Mouse (Mus musculus): ENCODE measurements around the gene Trex1. TPM values are rescaled to one million over a fixed set of nuclear protein-coding genes. Genes with fewer than 3 reads are reported as not detected.
A peak's percentile ranks its signal among the peaks of the same experiment; 100 is the strongest.

The Trex1 gene
- polyA plus RNA-seq, 1 experiment = 10.0 TPM

DNA sequence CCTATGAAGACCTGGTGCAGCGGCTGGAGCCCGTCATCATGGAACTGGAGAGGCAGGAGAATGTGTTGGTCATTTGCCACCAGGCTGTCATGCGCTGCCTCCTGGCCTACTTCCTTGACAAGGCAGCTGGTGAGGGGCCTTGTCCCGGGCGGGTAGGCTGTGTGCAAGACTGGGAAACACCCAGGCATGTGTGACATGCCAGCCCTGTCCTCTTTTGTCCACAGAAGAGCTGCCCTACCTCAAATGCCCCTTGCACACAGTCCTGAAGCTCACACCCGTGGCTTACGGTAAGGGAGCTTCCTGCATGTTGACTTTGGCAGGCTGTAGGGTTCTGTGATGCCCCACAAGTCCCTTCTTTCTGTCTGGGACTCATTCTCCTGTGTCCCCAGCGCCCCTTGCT, 32.0 kb downstream of the Trex1 start:
- no peaks in the 10 kb centered on the region for H3K27me3 ChIP-seq (ENCODE audit: control insufficient read depth, insufficient read depth, insufficient read length)

DNA sequence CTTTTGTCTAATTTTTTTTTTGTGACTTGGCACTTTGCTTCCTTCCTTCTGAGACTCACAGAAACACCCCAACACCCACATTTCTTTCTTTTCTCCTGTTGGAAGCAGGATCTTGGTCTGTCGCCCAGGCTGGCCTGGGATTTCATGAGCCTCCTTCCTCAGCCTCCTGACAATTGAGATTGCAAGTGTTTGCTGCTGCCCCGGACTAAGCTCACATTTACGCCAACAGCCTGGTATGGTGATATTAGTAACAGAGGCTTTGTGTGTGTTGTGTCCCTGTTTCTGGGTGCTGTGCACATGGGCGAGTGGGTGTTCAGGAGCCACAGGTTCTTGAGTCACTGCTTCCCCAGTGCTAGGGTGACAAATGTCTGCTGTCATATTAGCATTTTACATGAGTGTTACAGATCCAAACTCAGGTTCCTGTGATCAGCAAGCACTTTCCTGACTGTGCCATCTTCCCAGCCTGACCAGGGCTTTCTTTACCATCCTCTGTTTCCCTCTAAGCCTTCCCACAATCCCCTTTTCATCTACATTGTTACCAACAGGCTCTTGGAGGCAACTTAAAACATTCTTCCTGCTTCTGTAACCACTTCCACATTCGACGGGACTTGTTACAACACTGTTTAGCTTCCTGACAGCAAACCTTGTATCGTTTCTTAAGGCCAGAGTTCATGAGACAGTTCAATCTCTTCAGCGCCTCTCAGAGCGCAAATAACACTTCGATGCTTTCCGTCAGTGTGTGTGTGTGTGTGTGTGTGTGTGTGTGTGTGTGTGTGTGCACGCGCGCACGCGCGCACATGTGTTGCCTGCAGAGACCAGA, 36.5 kb downstream of the Trex1 start:
- Histone ChIP-seq H3K4me2 (ENCODE audit: low read depth) (no peak overlapping the region), H3K79me2 (ENCODE audit: control insufficient read depth, insufficient read depth) (no peaks in the 10 kb centered on the region), H3ac (ENCODE audit: control insufficient read depth, insufficient read length) (no peak overlapping the region), H3K36me3 (ENCODE audit: control insufficient read depth, insufficient read depth) (no peaks in the 10 kb centered on the region), H3K27me3 (ENCODE audit: control insufficient read depth, insufficient read depth, insufficient read length) (no peaks in the 10 kb centered on the region), H3K4me3 (no peak overlapping the region)
- no peak for TF ChIP-seq REST (IDR thresholded peaks at IDR 0.05; ENCODE audit: insufficient read depth, insufficient read length)
- no peak for TF ChIP-seq SRF (IDR thresholded peaks at IDR 0.05; ENCODE audit: control insufficient read depth, insufficient read length, low read depth)
- TF ChIP-seq E2F4 (IDR thresholded peaks at IDR 0.05; ENCODE audit: insufficient read depth) = no peak
- TF ChIP-seq TCF3 (IDR thresholded peaks at IDR 0.05; ENCODE audit: insufficient read length, low read depth) = no peak
- no peak for TF ChIP-seq CEBPB (IDR thresholded peaks at IDR 0.05; ENCODE audit: insufficient read depth, poor library complexity, severe bottlenecking)
- no peak for TF ChIP-seq MAX (IDR thresholded peaks at IDR 0.05; ENCODE audit: low read depth)
- no peak for TF ChIP-seq MYOG (IDR thresholded peaks at IDR 0.05; ENCODE audit: control insufficient read depth in 1 of 3, insufficient read depth in 1 of 3, insufficient read length in 2 of 3, low read depth in 2 of 3)

More for the DNA sequence above, 32.0 kb downstream of the Trex1 start:
- H3ac ChIP-seq (ENCODE audit: control insufficient read depth, insufficient read length) = no peak overlapping the region
- peak in 1 of 3 experiments; percentile 18 for TF ChIP-seq MYOD1 (IDR thresholded peaks at IDR 0.05; ENCODE audit: control insufficient read depth in 1 of 3, insufficient read length in 2 of 3, low read depth in 2 of 3)
- TF ChIP-seq MYOG (IDR thresholded peaks at IDR 0.05; ENCODE audit: control insufficient read depth in 1 of 3, insufficient read depth in 1 of 3, insufficient read length in 2 of 3, low read depth in 2 of 3) = peak in 1 of 3 experiments; percentile 71
- TF ChIP-seq TCF3 (IDR thresholded peaks at IDR 0.05; ENCODE audit: insufficient read length, low read depth) = no peak
- H3K4me2 ChIP-seq (ENCODE audit: low read depth) = no peak overlapping the region
- H3K4me3 ChIP-seq = no peak overlapping the region
- H3K36me3 ChIP-seq (ENCODE audit: control insufficient read depth, insufficient read depth) = no peaks in the 10 kb centered on the region
- H3K79me2 ChIP-seq (ENCODE audit: control insufficient read depth, insufficient read depth) = no peaks in the 10 kb centered on the region

DNA sequence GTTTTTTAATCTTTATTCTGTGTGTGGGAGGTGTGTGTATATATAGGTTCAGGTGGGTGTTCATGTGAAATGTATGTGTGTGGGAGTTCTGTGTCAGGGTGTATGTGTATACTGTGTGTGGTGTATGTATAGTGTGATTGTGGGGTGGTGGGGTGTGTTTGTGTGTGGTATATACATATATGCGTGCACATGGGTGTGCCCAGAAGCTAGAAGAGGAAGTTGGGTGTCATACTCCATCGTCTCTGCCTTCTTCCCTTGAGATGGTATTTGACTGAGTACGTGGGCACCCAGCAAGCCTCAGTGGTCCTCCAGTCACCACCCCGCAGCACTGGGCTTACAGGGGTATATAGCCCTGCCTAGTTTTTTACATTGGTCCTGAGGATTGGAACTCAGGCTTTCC, 38.1 kb downstream of the Trex1 start:
- H3K4me2 ChIP-seq (ENCODE audit: low read depth) = no peak overlapping the region
- no peaks in the 10 kb centered on the region for H3K79me2 ChIP-seq (ENCODE audit: control insufficient read depth, insufficient read depth)
- no peak for TF ChIP-seq CEBPB (IDR thresholded peaks at IDR 0.05; ENCODE audit: insufficient read depth, poor library complexity, severe bottlenecking)
- no peak for TF ChIP-seq POLR2AphosphoS2 (IDR thresholded peaks at IDR 0.05; ENCODE audit: insufficient read length, low read depth)
- no peak for TF ChIP-seq REST (IDR thresholded peaks at IDR 0.05; ENCODE audit: insufficient read depth, insufficient read length)
- no peak for TF ChIP-seq TCF3 (IDR thresholded peaks at IDR 0.05; ENCODE audit: insufficient read length, low read depth)
- no peak for TF ChIP-seq TCF12 (IDR thresholded peaks at IDR 0.05; ENCODE audit: insufficient read depth, poor library complexity, severe bottlenecking)
- no peak for TF ChIP-seq USF1 (IDR thresholded peaks at IDR 0.05; ENCODE audit: low read depth)
- no peak for TF ChIP-seq SRF (IDR thresholded peaks at IDR 0.05; ENCODE audit: control insufficient read depth, insufficient read length, low read depth)
- no peak for TF ChIP-seq MYOG (IDR thresholded peaks at IDR 0.05; ENCODE audit: control insufficient read depth in 1 of 3, insufficient read depth in 1 of 3, insufficient read length in 2 of 3, low read depth in 2 of 3)
- TF ChIP-seq MAX (IDR thresholded peaks at IDR 0.05; ENCODE audit: low read depth) = no peak
- no peak for TF ChIP-seq MYOD1 (IDR thresholded peaks at IDR 0.05; ENCODE audit: control insufficient read depth in 1 of 3, insufficient read length in 2 of 3, low read depth in 2 of 3)
- TF ChIP-seq POLR2A (IDR thresholded peaks at IDR 0.05; ENCODE audit: insufficient read length, low read depth) = no peak
- no peak for TF ChIP-seq E2F4 (IDR thresholded peaks at IDR 0.05; ENCODE audit: insufficient read depth)
- no peak overlapping the region for H3ac ChIP-seq (ENCODE audit: control insufficient read depth, insufficient read length)
- no peaks in the 10 kb centered on the region for H3K27me3 ChIP-seq (ENCODE audit: control insufficient read depth, insufficient read depth, insufficient read length)
- no peaks in the 10 kb centered on the region for H3K36me3 ChIP-seq (ENCODE audit: control insufficient read depth, insufficient read depth)
- no peak overlapping the region for H3K4me3 ChIP-seq

DNA sequence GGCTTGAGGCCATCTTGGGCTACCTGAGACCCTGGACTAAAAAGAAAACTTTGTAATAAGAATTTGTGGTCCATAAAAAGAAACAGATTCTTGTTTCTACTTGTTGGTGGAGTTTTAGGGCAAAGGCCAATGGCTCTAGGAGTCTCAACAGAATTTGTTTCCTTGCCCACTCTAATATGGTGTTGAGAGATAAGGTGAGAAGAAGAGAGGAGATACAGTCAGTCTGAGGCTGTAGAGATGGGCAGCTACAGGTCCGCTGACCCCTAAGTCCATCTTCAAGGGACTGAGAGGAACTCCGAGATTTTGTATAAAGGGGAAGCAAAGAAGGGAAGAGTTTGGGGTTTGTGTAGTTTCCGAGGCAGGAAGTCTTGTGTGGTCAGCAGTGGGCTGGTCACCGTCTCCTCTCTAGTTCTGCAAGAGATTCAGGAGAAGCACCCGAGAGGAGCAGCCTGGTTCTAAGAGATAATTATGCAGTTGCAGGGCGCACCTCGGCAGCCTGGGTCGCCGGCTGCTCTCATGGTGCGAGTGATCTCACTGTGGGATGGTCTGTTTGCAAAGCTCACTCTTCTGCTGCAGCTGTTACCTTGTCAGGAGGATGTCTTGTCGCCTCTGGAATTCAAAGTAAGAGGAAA, 42.4 kb downstream of the Trex1 start:
- H3ac ChIP-seq (ENCODE audit: control insufficient read depth, insufficient read length) = no peak overlapping the region
- H3K27me3 ChIP-seq (ENCODE audit: control insufficient read depth, insufficient read depth, insufficient read length) = no peaks in the 10 kb centered on the region
- no peaks in the 10 kb centered on the region for H3K36me3 ChIP-seq (ENCODE audit: control insufficient read depth, insufficient read depth)
- no peak overlapping the region for H3K4me3 ChIP-seq
- H3K79me2 ChIP-seq (ENCODE audit: control insufficient read depth, insufficient read depth) = no peaks in the 10 kb centered on the region
- no peak overlapping the region for H3K4me2 ChIP-seq (ENCODE audit: low read depth)
- TF ChIP-seq CEBPB (IDR thresholded peaks at IDR 0.05; ENCODE audit: insufficient read depth, poor library complexity, severe bottlenecking) = no peak
- no peak for TF ChIP-seq E2F4 (IDR thresholded peaks at IDR 0.05; ENCODE audit: insufficient read depth)
- TF ChIP-seq USF1 (IDR thresholded peaks at IDR 0.05; ENCODE audit: low read depth) = no peak
- TF ChIP-seq REST (IDR thresholded peaks at IDR 0.05; ENCODE audit: insufficient read depth, insufficient read length) = no peak
- TF ChIP-seq MYOD1 (IDR thresholded peaks at IDR 0.05; ENCODE audit: control insufficient read depth in 1 of 3, insufficient read length in 2 of 3, low read depth in 2 of 3) = no peak
- no peak for TF ChIP-seq TCF3 (IDR thresholded peaks at IDR 0.05; ENCODE audit: insufficient read length, low read depth)
- TF ChIP-seq MYOG (IDR thresholded peaks at IDR 0.05; ENCODE audit: control insufficient read depth in 1 of 3, insufficient read depth in 1 of 3, insufficient read length in 2 of 3, low read depth in 2 of 3) = no peak
- TF ChIP-seq POLR2AphosphoS2 (IDR thresholded peaks at IDR 0.05; ENCODE audit: insufficient read length, low read depth) = no peak
- no peak for TF ChIP-seq POLR2A (IDR thresholded peaks at IDR 0.05; ENCODE audit: insufficient read length, low read depth)
- TF ChIP-seq SRF (IDR thresholded peaks at IDR 0.05; ENCODE audit: control insufficient read depth, insufficient read length, low read depth) = no peak
- TF ChIP-seq TCF12 (IDR thresholded peaks at IDR 0.05; ENCODE audit: insufficient read depth, poor library complexity, severe bottlenecking) = no peak
- no peak for TF ChIP-seq MAX (IDR thresholded peaks at IDR 0.05; ENCODE audit: low read depth)

Data from myocyte (in vitro differentiated cells).